Mouse (Mus musculus) kidney, adult 2 months (tissue): ENCODE results near the gene Gm49322.

Source experiments
- CTCF ChIP-seq: fragments of 200-500 bp; conservative IDR thresholded peaks from 2 replicates; pipeline ENCODE4 v1.5.1; 2011; ENCODE audit warnings: low read depth, mild to moderate bottlenecking, control low read depth, low read length, moderate library complexity, mixed read lengths; ENCODE audit not compliant: insufficient read depth, insufficient read length
- POLR2A ChIP-seq: fragments of 200-500 bp; IDR thresholded peaks from one replicate; pipeline ENCODE4 v1.6.1; 2011; ENCODE audit warnings: low read depth, low read length, control low read depth

DNA sequence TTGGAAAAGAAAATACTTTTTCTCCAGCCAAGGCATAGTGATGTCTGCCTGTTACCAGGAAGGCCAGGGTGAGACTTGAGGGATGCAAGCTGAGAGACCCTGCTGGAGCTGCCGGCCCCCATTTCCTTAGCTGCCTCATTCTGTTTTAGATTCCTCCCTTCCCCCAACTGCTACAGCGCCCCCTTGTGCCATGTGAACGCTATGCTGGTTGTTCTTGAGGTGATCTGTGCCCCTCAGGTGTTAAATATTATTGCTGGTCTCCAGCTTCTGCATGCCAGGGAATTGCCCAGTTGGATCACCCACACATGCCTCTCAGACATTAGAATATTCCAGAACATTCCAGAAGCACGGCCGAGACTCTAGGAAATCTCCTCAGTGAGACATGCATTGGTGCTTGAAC lies 55.3 kb downstream of the Gm49322 start:
- TF ChIP-seq CTCF (peak; percentile 73), POLR2A (no peak)
